Mouse (Mus musculus): ENCODE measurements around the gene Spg7. TPM values are rescaled to one million over a fixed set of nuclear protein-coding genes. Genes with fewer than 3 reads are reported as not detected.

Spg7 gene
- polyA plus RNA-seq, 1 experiment = 83.4 TPM

DNA sequence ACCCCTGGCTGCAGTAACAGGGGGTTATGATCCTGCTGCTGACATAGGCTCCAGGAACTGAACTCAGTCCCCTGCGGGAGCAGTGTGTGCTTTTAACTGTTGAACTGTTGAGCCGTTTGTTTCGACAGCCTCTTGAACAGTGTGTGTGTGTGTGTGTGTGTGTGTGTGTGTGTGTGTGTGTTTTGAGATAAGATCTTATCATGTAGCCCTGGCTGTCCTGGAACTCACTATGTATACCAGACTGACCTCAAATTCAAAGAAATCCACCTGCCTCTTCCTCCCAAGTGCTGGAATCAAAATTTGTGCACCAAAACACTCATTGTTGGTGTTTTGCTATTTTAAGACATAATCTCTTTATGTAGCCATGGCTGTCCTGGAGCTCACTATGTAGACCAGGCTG lies 51.9 kb downstream of the Spg7 start:
- H3K27me3 ChIP-seq (ENCODE audit: control insufficient read depth, insufficient read depth, insufficient read length) = peaks cover 12% of the 10 kb centered on the region
- H3K36me3 ChIP-seq (ENCODE audit: control insufficient read depth, insufficient read depth) = no peaks in the 10 kb centered on the region
- TF ChIP-seq POLR2AphosphoS2 (IDR thresholded peaks at IDR 0.05; ENCODE audit: insufficient read length, low read depth) (no peak), REST (IDR thresholded peaks at IDR 0.05; ENCODE audit: insufficient read depth, insufficient read length) (no peak), TCF3 (IDR thresholded peaks at IDR 0.05; ENCODE audit: insufficient read length, low read depth) (no peak)
- H3ac ChIP-seq (ENCODE audit: control insufficient read depth, insufficient read length) = no peak overlapping the region
- H3K79me2 ChIP-seq (ENCODE audit: control insufficient read depth, insufficient read depth) = no peaks in the 10 kb centered on the region
- H3K4me3 ChIP-seq = no peak overlapping the region
- no peak overlapping the region for H3K4me2 ChIP-seq (ENCODE audit: low read depth)

DNA sequence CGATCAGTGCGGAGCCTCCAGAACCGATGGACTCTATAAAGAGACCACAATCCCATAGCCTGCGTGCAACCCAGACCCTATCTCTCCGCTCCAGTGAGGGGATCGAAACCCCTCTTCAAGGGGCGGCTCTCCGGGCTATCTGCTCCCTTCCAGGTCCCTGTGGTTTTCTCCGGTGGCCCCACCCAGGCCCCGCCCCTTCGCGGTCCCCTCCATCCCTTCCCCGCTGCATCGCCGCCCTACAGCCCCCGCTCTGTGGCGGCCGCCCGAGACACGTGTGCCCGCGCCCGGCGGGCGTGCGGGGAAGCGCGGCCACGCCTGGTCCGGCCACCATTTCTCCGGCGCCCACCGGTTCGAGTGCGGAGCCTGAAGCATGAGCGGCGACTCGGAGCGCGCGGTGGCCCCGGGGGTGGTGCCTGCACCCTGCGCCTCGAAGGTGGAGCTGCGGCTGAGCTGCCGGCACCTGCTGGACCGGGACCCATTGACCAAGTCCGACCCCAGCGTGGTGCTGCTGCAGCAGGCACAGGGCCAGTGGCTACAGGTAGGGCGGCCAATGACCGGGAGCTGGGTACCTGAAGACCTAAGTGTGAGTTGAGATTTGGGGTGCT lies 54.5 kb downstream of the Spg7 start, which contains the start of gene Cpne7:
Cpne7 (plus strand) TSS at position 248 of the 605 bp plus-strand sequence.
- Histone ChIP-seq H3K27me3 (ENCODE audit: control insufficient read depth, insufficient read depth, insufficient read length) (peaks cover 12% of the 10 kb centered on the region), H3K4me3 (no peak within 1 kb of the TSS), H3ac (ENCODE audit: control insufficient read depth, insufficient read length) (no peak within 1 kb of the TSS), H3K4me2 (ENCODE audit: low read depth) (no peak within 1 kb of the TSS), H3K36me3 (ENCODE audit: control insufficient read depth, insufficient read depth) (no peaks in the 10 kb centered on the region), H3K79me2 (ENCODE audit: control insufficient read depth, insufficient read depth) (no peaks in the 10 kb centered on the region)
- TF ChIP-seq REST (IDR thresholded peaks at IDR 0.05; ENCODE audit: insufficient read depth, insufficient read length) (no peak), USF1 (IDR thresholded peaks at IDR 0.05; ENCODE audit: low read depth) (no peak), TCF3 (IDR thresholded peaks at IDR 0.05; ENCODE audit: insufficient read length, low read depth) (no peak), CEBPB (IDR thresholded peaks at IDR 0.05; ENCODE audit: insufficient read depth, poor library complexity, severe bottlenecking) (no peak), MAX (IDR thresholded peaks at IDR 0.05; ENCODE audit: low read depth) (no peak), TCF12 (IDR thresholded peaks at IDR 0.05; ENCODE audit: insufficient read depth, poor library complexity, severe bottlenecking) (no peak)

DNA sequence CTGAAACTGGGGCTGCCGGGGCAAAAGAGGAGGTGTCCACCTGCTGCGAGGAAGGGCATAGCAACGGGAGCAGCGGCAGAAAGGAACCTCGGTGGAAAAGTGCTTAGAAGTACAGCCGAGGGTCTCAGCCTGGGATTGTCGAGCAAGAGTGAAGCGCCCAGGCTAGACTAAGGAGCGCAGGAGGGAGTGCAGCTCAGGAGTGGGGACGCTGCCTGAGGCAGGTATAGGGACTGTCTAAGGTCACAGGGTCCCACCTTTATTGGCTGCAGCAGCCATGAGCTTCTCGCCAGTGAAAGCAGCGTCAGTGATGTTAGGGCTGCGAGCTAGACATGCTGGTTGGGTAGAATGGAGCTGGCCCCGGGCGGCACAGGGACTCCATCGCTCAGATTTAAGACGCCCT lies 55.0 kb downstream of the Spg7 start:
- TF ChIP-seq TCF3 (IDR thresholded peaks at IDR 0.05; ENCODE audit: insufficient read length, low read depth) (no peak), POLR2A (IDR thresholded peaks at IDR 0.05; ENCODE audit: insufficient read length, low read depth) (no peak), SRF (IDR thresholded peaks at IDR 0.05; ENCODE audit: control insufficient read depth, insufficient read length, low read depth) (no peak), MAX (IDR thresholded peaks at IDR 0.05; ENCODE audit: low read depth) (no peak), TCF12 (IDR thresholded peaks at IDR 0.05; ENCODE audit: insufficient read depth, poor library complexity, severe bottlenecking) (no peak)
- H3K36me3 ChIP-seq (ENCODE audit: control insufficient read depth, insufficient read depth) = no peaks in the 10 kb centered on the region
- peaks cover 12% of the 10 kb centered on the region for H3K27me3 ChIP-seq (ENCODE audit: control insufficient read depth, insufficient read depth, insufficient read length)
- no peak overlapping the region for H3K4me3 ChIP-seq
- H3K79me2 ChIP-seq (ENCODE audit: control insufficient read depth, insufficient read depth) = no peaks in the 10 kb centered on the region
- no peak overlapping the region for H3K4me2 ChIP-seq (ENCODE audit: low read depth)
- H3ac ChIP-seq (ENCODE audit: control insufficient read depth, insufficient read length) = no peak overlapping the region

DNA sequence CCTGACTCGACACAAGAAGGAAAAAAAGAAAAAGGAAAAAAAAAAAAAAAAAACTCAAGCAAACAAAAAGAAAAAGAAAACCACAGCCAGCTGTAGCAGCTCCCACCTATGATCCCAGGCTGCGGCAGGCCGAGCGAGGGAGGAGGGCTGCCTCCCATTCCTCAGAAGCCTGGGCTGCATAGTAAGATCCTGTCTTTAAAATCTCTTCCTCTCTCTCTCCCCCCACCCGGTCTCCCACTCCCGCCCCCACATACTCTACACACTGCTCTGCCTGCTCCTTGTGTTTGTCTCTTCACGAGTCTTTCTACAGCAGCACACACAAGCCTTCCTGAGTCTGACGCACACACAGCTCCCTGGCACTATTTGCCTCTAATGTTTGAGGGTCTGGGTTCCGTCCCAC lies 59.3 kb downstream of the Spg7 start:
- Histone ChIP-seq H3ac (ENCODE audit: control insufficient read depth, insufficient read length) (no peak overlapping the region), H3K27me3 (ENCODE audit: control insufficient read depth, insufficient read depth, insufficient read length) (peaks cover 11% of the 10 kb centered on the region), H3K4me2 (ENCODE audit: low read depth) (no peak overlapping the region), H3K4me3 (no peak overlapping the region), H3K79me2 (ENCODE audit: control insufficient read depth, insufficient read depth) (no peaks in the 10 kb centered on the region), H3K36me3 (ENCODE audit: control insufficient read depth, insufficient read depth) (no peaks in the 10 kb centered on the region)
- TF ChIP-seq USF1 (IDR thresholded peaks at IDR 0.05; ENCODE audit: low read depth) = no peak
- TF ChIP-seq CEBPB (IDR thresholded peaks at IDR 0.05; ENCODE audit: insufficient read depth, poor library complexity, severe bottlenecking) = no peak
- TF ChIP-seq MYOD1 (IDR thresholded peaks at IDR 0.05; ENCODE audit: control insufficient read depth in 1 of 3, insufficient read length in 2 of 3, low read depth in 2 of 3) = no peak
- no peak for TF ChIP-seq POLR2A (IDR thresholded peaks at IDR 0.05; ENCODE audit: insufficient read length, low read depth)
- no peak for TF ChIP-seq TCF12 (IDR thresholded peaks at IDR 0.05; ENCODE audit: insufficient read depth, poor library complexity, severe bottlenecking)
- no peak for TF ChIP-seq SRF (IDR thresholded peaks at IDR 0.05; ENCODE audit: control insufficient read depth, insufficient read length, low read depth)
- no peak for TF ChIP-seq E2F4 (IDR thresholded peaks at IDR 0.05; ENCODE audit: insufficient read depth)
- TF ChIP-seq MAX (IDR thresholded peaks at IDR 0.05; ENCODE audit: low read depth) = no peak
- no peak for TF ChIP-seq MYOG (IDR thresholded peaks at IDR 0.05; ENCODE audit: control insufficient read depth in 1 of 3, insufficient read depth in 1 of 3, insufficient read length in 2 of 3, low read depth in 2 of 3)
- no peak for TF ChIP-seq TCF3 (IDR thresholded peaks at IDR 0.05; ENCODE audit: insufficient read length, low read depth)
- no peak for TF ChIP-seq REST (IDR thresholded peaks at IDR 0.05; ENCODE audit: insufficient read depth, insufficient read length)
- no peak for TF ChIP-seq POLR2AphosphoS2 (IDR thresholded peaks at IDR 0.05; ENCODE audit: insufficient read length, low read depth)

DNA sequence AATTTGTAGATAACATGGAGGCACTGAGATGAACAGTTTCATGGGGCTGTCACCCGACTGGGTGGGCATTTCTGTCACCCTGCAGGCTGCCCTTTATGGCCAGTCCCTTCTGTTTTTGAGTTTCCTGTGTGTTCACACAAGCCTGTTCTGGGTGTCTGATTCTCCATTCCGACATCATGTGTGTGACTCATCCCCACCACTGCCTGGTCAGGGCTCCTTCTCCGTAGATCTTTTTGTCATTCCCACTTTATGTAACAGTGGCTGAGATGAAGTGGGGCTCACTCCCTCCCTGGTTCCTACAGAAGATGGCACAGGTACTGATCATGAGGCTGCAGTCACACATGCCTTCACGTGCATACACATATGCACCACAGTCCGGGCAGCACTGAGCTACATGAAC lies 59.9 kb downstream of the Spg7 start:
- no peak overlapping the region for H3K4me2 ChIP-seq (ENCODE audit: low read depth)
- no peak overlapping the region for H3K4me3 ChIP-seq
- H3K36me3 ChIP-seq (ENCODE audit: control insufficient read depth, insufficient read depth) = no peaks in the 10 kb centered on the region
- TF ChIP-seq POLR2A (IDR thresholded peaks at IDR 0.05; ENCODE audit: insufficient read length, low read depth) (no peak), REST (IDR thresholded peaks at IDR 0.05; ENCODE audit: insufficient read depth, insufficient read length) (no peak), TCF3 (IDR thresholded peaks at IDR 0.05; ENCODE audit: insufficient read length, low read depth) (no peak), E2F4 (IDR thresholded peaks at IDR 0.05; ENCODE audit: insufficient read depth) (no peak), MYOG (IDR thresholded peaks at IDR 0.05; ENCODE audit: control insufficient read depth in 1 of 3, insufficient read depth in 1 of 3, insufficient read length in 2 of 3, low read depth in 2 of 3) (no peak), MYOD1 (IDR thresholded peaks at IDR 0.05; ENCODE audit: control insufficient read depth in 1 of 3, insufficient read length in 2 of 3, low read depth in 2 of 3) (no peak), POLR2AphosphoS2 (IDR thresholded peaks at IDR 0.05; ENCODE audit: insufficient read length, low read depth) (no peak), CEBPB (IDR thresholded peaks at IDR 0.05; ENCODE audit: insufficient read depth, poor library complexity, severe bottlenecking) (no peak), USF1 (IDR thresholded peaks at IDR 0.05; ENCODE audit: low read depth) (no peak), MAX (IDR thresholded peaks at IDR 0.05; ENCODE audit: low read depth) (no peak), TCF12 (IDR thresholded peaks at IDR 0.05; ENCODE audit: insufficient read depth, poor library complexity, severe bottlenecking) (no peak), SRF (IDR thresholded peaks at IDR 0.05; ENCODE audit: control insufficient read depth, insufficient read length, low read depth) (no peak)
- H3ac ChIP-seq (ENCODE audit: control insufficient read depth, insufficient read length) = no peak overlapping the region
- no peaks in the 10 kb centered on the region for H3K79me2 ChIP-seq (ENCODE audit: control insufficient read depth, insufficient read depth)
- H3K27me3 ChIP-seq (ENCODE audit: control insufficient read depth, insufficient read depth, insufficient read length) = peaks cover 5% of the 10 kb centered on the region

Measured in myocyte (in vitro differentiated cells).